Mouse (Mus musculus): ENCODE results near the gene Olfr905.

Olfr905 gene

DNA sequence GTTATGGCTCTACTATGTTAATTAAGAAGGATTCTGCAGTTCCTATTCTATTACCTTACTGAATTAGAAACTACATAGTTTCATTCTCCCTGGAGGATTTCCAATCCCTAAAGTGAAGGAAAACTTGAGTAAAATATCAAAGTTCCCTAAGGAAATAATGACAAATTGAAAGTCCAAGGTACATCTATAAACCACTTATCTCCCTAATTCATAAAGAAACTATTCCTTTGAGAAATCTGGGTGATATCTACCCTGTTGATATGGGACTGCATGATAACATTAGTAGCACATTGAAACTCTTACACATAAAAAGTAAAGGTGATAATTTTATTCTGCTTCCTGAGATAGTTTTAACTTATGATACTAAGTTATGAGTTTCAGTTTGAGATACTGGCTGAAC lies at the start of gene Olfr905:
Gene Olfr905 (plus strand): TSS at position 301 of the 400 bp plus-strand sequence.
- DNase-seq (ENCODE audit: low read depth), result no peak

- no peak for DNase-seq (ENCODE audit: low read depth)
Measured at GRCm38 (mm10) chr9:38423801-38424200, 47.1 kb upstream of the Olfr905 start.

- no peak for DNase-seq (ENCODE audit: low read depth)
Measured at GRCm38 (mm10) chr9:38427026-38427425, 43.9 kb upstream of the Olfr905 start.

GRCm38 (mm10) chr9:38429155-38429554 lies 41.8 kb upstream of the Olfr905 start, which contains the start of gene Olfr901:
Gene Olfr901 (plus strand): TSS chr9:38429455.
- DNase-seq (ENCODE audit: low read depth), result no peak

DNA sequence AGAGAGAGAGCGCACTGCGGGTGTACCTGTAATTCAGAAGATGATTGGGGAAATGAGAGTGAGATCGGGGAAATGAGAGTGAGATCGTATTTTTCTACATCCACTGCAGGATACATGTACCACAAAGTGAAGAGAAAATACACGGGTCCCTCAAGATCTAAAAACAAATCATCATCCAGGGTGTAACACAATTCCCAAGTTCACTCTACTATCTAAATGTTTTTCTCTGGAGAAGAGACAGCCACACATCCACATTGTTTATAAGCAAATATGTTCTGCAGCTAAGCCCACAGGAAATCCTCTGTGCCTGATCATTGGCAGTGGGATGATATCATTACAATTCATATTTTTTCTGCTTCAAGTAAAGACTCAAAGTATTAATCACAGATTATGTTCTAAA lies 23.6 kb upstream of the Olfr905 start, which contains the start of gene Olfr902:
Gene Olfr902 (plus strand): TSS at position 301 of the 400 bp plus-strand sequence.
- no peak for DNase-seq (ENCODE audit: low read depth)

DNA sequence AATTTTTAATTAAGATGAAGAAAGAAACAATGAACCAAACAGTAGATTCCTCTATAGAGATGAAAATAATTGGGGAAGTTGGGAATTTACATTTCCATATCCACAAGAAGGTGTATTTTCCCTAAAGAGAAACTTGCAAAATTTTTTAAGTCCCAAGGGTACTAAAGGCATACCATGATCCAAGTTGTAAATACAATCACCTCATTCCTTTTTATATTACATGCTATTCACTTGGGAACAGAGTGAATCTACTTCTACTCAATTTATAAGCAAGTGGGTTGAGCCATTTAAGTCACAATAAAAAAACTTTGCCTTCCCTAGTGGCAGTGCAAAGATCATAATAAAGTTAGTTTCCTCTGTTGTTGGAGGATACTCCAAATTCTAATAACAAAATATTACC lies 8.1 kb upstream of the Olfr905 start, which contains the start of gene Olfr904:
Gene Olfr904 (plus strand): TSS at position 301 of the 400 bp plus-strand sequence.
- DNase-seq (ENCODE audit: low read depth), result no peak

- no peak for DNase-seq (ENCODE audit: low read depth)
Measured at GRCm38 (mm10) chr9:38486785-38487184, 15.9 kb downstream of the Olfr905 start, which contains the start of gene Olfr906. Gene Olfr906 (plus strand): TSS chr9:38487085.

GRCm38 (mm10) chr9:38495501-38495900 lies 24.6 kb downstream of the Olfr905 start, which contains the start of gene Olfr907:
Gene Olfr907 (plus strand): TSS chr9:38495801.
- no peak for DNase-seq (ENCODE audit: low read depth)

- no peak for DNase-seq (ENCODE audit: low read depth)
Measured at GRCm38 (mm10) chr9:38512353-38512752, 41.4 kb downstream of the Olfr905 start.

DNA sequence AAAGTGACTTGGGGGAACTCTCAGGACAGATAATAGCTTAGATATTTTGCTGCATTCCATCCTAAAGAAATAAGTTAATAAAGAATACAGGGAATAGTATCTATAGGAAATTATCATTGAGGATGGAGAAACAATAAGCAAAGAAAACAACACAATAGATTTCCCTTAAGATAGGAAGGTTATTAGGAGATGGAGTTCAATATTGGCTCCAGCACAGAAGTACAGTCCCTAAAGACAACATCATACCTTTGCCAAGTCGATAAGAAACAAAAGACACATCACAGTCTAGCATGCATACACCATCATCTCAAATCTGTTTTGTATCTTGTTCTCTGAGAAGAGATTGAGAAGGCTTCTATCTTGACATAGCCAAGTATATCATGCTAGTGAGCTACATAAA lies 50.4 kb downstream of the Olfr905 start, which contains the start of gene Olfr911-ps1:
Gene Olfr911-ps1 (plus strand): TSS at position 301 of the 400 bp plus-strand sequence.
- DNase-seq (ENCODE audit: low read depth), result no peak
